In genomic region chr9:71323303-71323952, GRCm38 (mm10) we compare ENCODE assay signal across 24 mouse cellular contexts.
DNase-seq lines count a peak whose midpoint lies in the region; ATAC-seq lines count a peak whose summit lies in the region.
"Had no signal": no experiment of that assay in that cellular context is flagged by ENCODE, and none has a peak within 500 bp of the region (broad histone marks: within the 10 kb centered on the region; RNA-seq: fewer than 3 reads in every experiment).

No protein-coding gene starts in this region.

- H3K36me3 ChIP-seq in kidney, embryonic 16.5 days (ENCODE audit: insufficient read depth, low read length) = no peaks in the 10 kb centered on the region
- H3K36me3 ChIP-seq: embryonic facial prominence, embryonic 10.5 days; embryonic facial prominence, embryonic 12.5 days; forebrain, embryonic 15.5 days; G1E had no signal

- WGBS in kidney, embryonic 16.5 days = 33% methylated on average over 1 of the region's 1 CpGs

- H3K4me1 ChIP-seq in kidney, embryonic 16.5 days (ENCODE audit: insufficient read depth, low read length) = peaks cover 26% of the 10 kb centered on the region
- H3K4me1 ChIP-seq: forebrain, embryonic 13.5 days; forebrain, embryonic 15.5 days had no signal

- H3K4me3 ChIP-seq in kidney, embryonic 16.5 days (ENCODE audit: low read length) = no peak overlapping the region
- H3K4me3 ChIP-seq: embryonic facial prominence, embryonic 10.5 days; embryonic facial prominence, embryonic 12.5 days; forebrain, embryonic 13.5 days; forebrain, embryonic 15.5 days had no signal

- no peaks in the 10 kb centered on the region for H3K27me3 ChIP-seq in kidney, embryonic 16.5 days (ENCODE audit: insufficient read depth, low read length)
- H3K27me3 ChIP-seq: CH12.LX; embryonic facial prominence, embryonic 12.5 days; forebrain, embryonic 13.5 days; forebrain, embryonic 15.5 days; Patski had no signal

- ATAC-seq in kidney, embryonic 16.5 days (ENCODE audit: low FRiP score, low TSS enrichment) = no peak
- ATAC-seq: activated CD4-positive, CD25-positive, alpha-beta regulatory T cell, adult 4 months; CD4-positive, CD25-positive, alpha-beta regulatory T cell, adult 4 months; forebrain, embryonic 13.5 days; forebrain, embryonic 15.5 days; Patski had no signal

- no peak overlapping the region for H3K4me2 ChIP-seq in kidney, embryonic 16.5 days (replicated peaks; ENCODE audit: low read depth, low read length)
- H3K4me2 ChIP-seq: embryonic facial prominence, embryonic 12.5 days; forebrain, embryonic 13.5 days; forebrain, embryonic 15.5 days had no signal

- H3K27ac ChIP-seq in kidney, embryonic 16.5 days (ENCODE audit: low read length) = peak overlapping the region; percentile 35; the same call in 1 of the 2 replicates
- H3K27ac ChIP-seq: embryonic facial prominence, embryonic 10.5 days; embryonic facial prominence, embryonic 12.5 days; forebrain, embryonic 13.5 days; forebrain, embryonic 15.5 days had no signal

- no peak overlapping the region for H3K9ac ChIP-seq in kidney, embryonic 16.5 days (replicated peaks; ENCODE audit: low read length)
- H3K9ac ChIP-seq: embryonic facial prominence, embryonic 12.5 days; forebrain, embryonic 13.5 days; forebrain, embryonic 15.5 days had no signal

- no peaks in the 10 kb centered on the region for H3K9me3 ChIP-seq in kidney, embryonic 16.5 days (ENCODE audit: low read length)
- H3K9me3 ChIP-seq: embryonic facial prominence, embryonic 10.5 days; embryonic facial prominence, embryonic 12.5 days; forebrain, embryonic 13.5 days; forebrain, embryonic 15.5 days; G1E had no signal

- DNase-seq in heart, adult 11 months = peak; percentile 49
- DNase-seq in heart, adult 18-20 months = no peak
- no peak for DNase-seq in kidney, postnatal 36 days
- peak; percentile 51 for DNase-seq in forelimb bud, embryonic 11.5 days (ENCODE audit: low read depth, low spot score)
- DNase-seq in ovary, postnatal 36 days (ENCODE audit: low spot score) = no peak
- DNase-seq: adrenal gland, adult 8-10 months; adrenal gland, postnatal 14 days; adrenal gland, postnatal 36 days; B cell, adult 2 months; cerebellum, adult 11-12 months; cerebellum, adult 2 months; cerebellum, adult 9-10 months; cerebellum, postnatal 10 days; cerebellum, postnatal 25 days had no signal

Comparison
In these comparisons a context has a peak if more than half of its experiments do, and no peak if none do; other contexts are left out.
1. DNase-seq: peak in heart, adult 11 months (single experiment) and forelimb bud, embryonic 11.5 days (single experiment); none in heart, adult 18-20 months (0 of 2), kidney, postnatal 36 days (0 of 2) and ovary, postnatal 36 days (single experiment).